Mouse (Mus musculus) liver, embryonic 14.5 days (tissue): Measurements from ENCODE around the gene Zfand2b.

Experiments used
- CTCF ChIP-seq: IDR thresholded peaks from 2 replicates; pipeline ENCODE4 v1.5.1; 2016; ENCODE audit warnings: antibody characterized with exemption, low read depth, control low read depth
- EP300 ChIP-seq: IDR thresholded peaks from 2 replicates; pipeline ENCODE4 v1.6.1; 2016; ENCODE audit warnings: antibody characterized with exemption, low read depth

DNA sequence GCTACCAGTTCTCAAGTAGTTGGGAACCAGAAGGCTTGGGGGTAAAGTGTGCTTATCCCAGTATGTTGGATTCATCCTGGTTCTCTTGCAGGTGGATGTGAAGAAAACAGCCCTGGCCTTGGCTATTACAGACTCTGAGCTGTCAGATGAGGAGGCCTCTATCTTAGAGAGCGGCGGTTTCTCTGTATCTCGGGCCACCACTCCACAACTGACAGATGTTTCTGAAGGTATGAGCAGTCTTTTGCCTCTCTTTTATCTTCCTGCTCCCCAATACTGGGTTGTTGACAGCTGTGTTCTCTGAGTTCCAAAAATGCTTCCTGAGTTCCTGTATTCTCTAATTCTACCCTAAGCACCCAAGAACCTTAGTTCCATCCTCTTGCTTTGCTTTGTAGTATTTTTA, 22.9 kb upstream of the Zfand2b start:
- TF ChIP-seq CTCF (no peak), EP300 (peak; percentile 81)
